Comparison of ENCODE assay signal across 20 mouse cellular contexts in genomic region chr2:124171718-124172117, GRCm38 (mm10).
A peak's percentile ranks its signal among the peaks of the same experiment; 100 is the strongest.
DNase-seq lines count a peak whose midpoint lies in the region; ATAC-seq and TF ChIP-seq lines count a peak whose summit lies in the region.
"Had no signal": no experiment of that assay in that cellular context is flagged by ENCODE, and none has a peak within 500 bp of the region (broad histone marks: within the 10 kb centered on the region; RNA-seq: fewer than 3 reads in every experiment).

No protein-coding gene starts in this region.

- H3K36me3 ChIP-seq in hindbrain, postnatal 0 days (ENCODE audit: insufficient read depth, low read length) = no peaks in the 10 kb centered on the region
- no peaks in the 10 kb centered on the region for H3K36me3 ChIP-seq in hindbrain, embryonic 14.5 days (replicated peaks; ENCODE audit: control insufficient read depth, insufficient read depth)
- H3K36me3 ChIP-seq in midbrain, embryonic 11.5 days (ENCODE audit: control insufficient read depth, insufficient read depth, low read length) = no peaks in the 10 kb centered on the region
- H3K36me3 ChIP-seq in neural tube, embryonic 15.5 days = no peaks in the 10 kb centered on the region
- H3K36me3 ChIP-seq: embryonic facial prominence, embryonic 12.5 days; intestine, embryonic 15.5 days; limb, embryonic 13.5 days; liver, embryonic 13.5 days had no signal

- no peak overlapping the region for H3K4me3 ChIP-seq in hindbrain, postnatal 0 days (ENCODE audit: low read length)
- no peak overlapping the region for H3K4me3 ChIP-seq in hindbrain, embryonic 14.5 days (replicated peaks; ENCODE audit: low read length)
- no peak overlapping the region for H3K4me3 ChIP-seq in midbrain, embryonic 11.5 days (ENCODE audit: low read depth, low read length)
- H3K4me3 ChIP-seq in neural tube, embryonic 15.5 days (replicated peaks) = no peak overlapping the region
- H3K4me3 ChIP-seq: embryonic facial prominence, embryonic 12.5 days; intestine, embryonic 15.5 days; limb, embryonic 13.5 days; liver, embryonic 13.5 days had no signal

- ATAC-seq in hindbrain, postnatal 0 days = 0 out of 2 replicates have a peak, but pooled peaks have one; percentile 29
- no peak for ATAC-seq in hindbrain, embryonic 14.5 days (ENCODE audit: low FRiP score)
- ATAC-seq in midbrain, embryonic 11.5 days (ENCODE audit: low FRiP score) = peak; percentile 62
- ATAC-seq in neural tube, embryonic 15.5 days (ENCODE audit: low FRiP score) = no peak
- ATAC-seq: activated CD4-positive, CD25-positive, alpha-beta regulatory T cell, adult 4 months; intestine, embryonic 15.5 days had no signal

- H3K9me3 ChIP-seq in hindbrain, postnatal 0 days (ENCODE audit: low read length) = no peaks in the 10 kb centered on the region
- no peaks in the 10 kb centered on the region for H3K9me3 ChIP-seq in hindbrain, embryonic 14.5 days (ENCODE audit: control insufficient read depth, low read length)
- no peaks in the 10 kb centered on the region for H3K9me3 ChIP-seq in midbrain, embryonic 11.5 days (ENCODE audit: control insufficient read depth, low read length)
- no peaks in the 10 kb centered on the region for H3K9me3 ChIP-seq in neural tube, embryonic 15.5 days (replicated peaks)
- H3K9me3 ChIP-seq: embryonic facial prominence, embryonic 12.5 days; intestine, embryonic 15.5 days; limb, embryonic 13.5 days; liver, embryonic 13.5 days had no signal

- DNase-seq in embryo, embryonic 11 days = peak; percentile 5
- DNase-seq in embryo, embryonic 10.5 days (ENCODE audit: low spot score) = no peak
- peak; percentile 27 for DNase-seq in hindbrain, postnatal 0 days (ENCODE audit: low spot score)
- DNase-seq in hindbrain, embryonic 14.5 days (ENCODE audit: low spot score) = no peak
- DNase-seq in midbrain, embryonic 11.5 days (ENCODE audit: low spot score, missing footprints) = no peak
- no peak for DNase-seq in cerebellum, adult 11-12 months
- DNase-seq in ovary, postnatal 10 days (ENCODE audit: low spot score) = no peak
- DNase-seq: adrenal gland, postnatal 14 days; cerebellum, adult 2 months; cerebellum, postnatal 36 days; gastrocnemius, postnatal 25 days; kidney, postnatal 36 days; liver, embryonic 13.5 days; lung, embryonic 14.5 days; lung, postnatal 36 days had no signal

- WGBS in hindbrain, postnatal 0 days = 48% methylated on average over 3 of the region's 3 CpGs
- WGBS in hindbrain, embryonic 14.5 days = 57% methylated on average over 3 of the region's 3 CpGs
- whole genome bisulfite sequencing in midbrain, embryonic 11.5 days = 18% methylated on average over 3 of the region's 3 CpGs
- 72% methylated on average over 3 of the region's 3 CpGs for WGBS in neural tube, embryonic 15.5 days

- no peaks in the 10 kb centered on the region for H3K27me3 ChIP-seq in hindbrain, postnatal 0 days (ENCODE audit: insufficient read depth, low read length)
- H3K27me3 ChIP-seq in hindbrain, embryonic 14.5 days (ENCODE audit: control insufficient read depth, insufficient read depth, low read length) = no peaks in the 10 kb centered on the region
- no peaks in the 10 kb centered on the region for H3K27me3 ChIP-seq in midbrain, embryonic 11.5 days (ENCODE audit: control insufficient read depth, insufficient read depth, low read length)
- H3K27me3 ChIP-seq in neural tube, embryonic 15.5 days (replicated peaks) = no peaks in the 10 kb centered on the region
- H3K27me3 ChIP-seq: embryonic facial prominence, embryonic 12.5 days; intestine, embryonic 15.5 days; limb, embryonic 13.5 days; liver, embryonic 13.5 days had no signal

- H3K4me2 ChIP-seq in hindbrain, postnatal 0 days (ENCODE audit: low read depth, low read length) = no peak overlapping the region
- no peak overlapping the region for H3K4me2 ChIP-seq in hindbrain, embryonic 14.5 days (replicated peaks)
- no peak overlapping the region for H3K4me2 ChIP-seq in midbrain, embryonic 11.5 days
- no peak overlapping the region for H3K4me2 ChIP-seq in neural tube, embryonic 15.5 days
- H3K4me2 ChIP-seq: embryonic facial prominence, embryonic 12.5 days; intestine, embryonic 15.5 days; limb, embryonic 13.5 days; liver, embryonic 13.5 days; lung, embryonic 14.5 days had no signal

- H3K4me1 ChIP-seq in hindbrain, postnatal 0 days (ENCODE audit: insufficient read depth, low read length) = peaks cover 20% of the 10 kb centered on the region
- no peaks in the 10 kb centered on the region; the same call in 1 of the 2 replicates for H3K4me1 ChIP-seq in hindbrain, embryonic 14.5 days (replicated peaks; ENCODE audit: control insufficient read depth, insufficient read depth, low read length)
- peaks cover 4% of the 10 kb centered on the region for H3K4me1 ChIP-seq in midbrain, embryonic 11.5 days (ENCODE audit: control insufficient read depth, insufficient read depth, low read length)
- H3K4me1 ChIP-seq in neural tube, embryonic 15.5 days = peaks cover 13% of the 10 kb centered on the region
- H3K4me1 ChIP-seq: embryonic facial prominence, embryonic 12.5 days; intestine, embryonic 15.5 days; liver, embryonic 13.5 days had no signal

- no peak overlapping the region for H3K27ac ChIP-seq in hindbrain, postnatal 0 days
- no peak overlapping the region for H3K27ac ChIP-seq in hindbrain, embryonic 14.5 days
- no peak overlapping the region for H3K27ac ChIP-seq in midbrain, embryonic 11.5 days (ENCODE audit: low read depth, low read length)
- H3K27ac ChIP-seq in neural tube, embryonic 15.5 days (replicated peaks) = peak overlapping the region; percentile 46; the same call in 1 of the 2 replicates
- H3K27ac ChIP-seq: embryonic facial prominence, embryonic 12.5 days; intestine, embryonic 15.5 days; limb, embryonic 13.5 days; liver, embryonic 13.5 days had no signal

- TF ChIP-seq CTCF in hindbrain, postnatal 0 days (IDR thresholded peaks at IDR 0.05; ENCODE audit: low read depth) = no peak

- no peak overlapping the region for H3K9ac ChIP-seq in hindbrain, postnatal 0 days (replicated peaks; ENCODE audit: low read length)
- H3K9ac ChIP-seq in hindbrain, embryonic 14.5 days = no peak overlapping the region
- H3K9ac ChIP-seq in midbrain, embryonic 11.5 days (ENCODE audit: low read length) = no peak overlapping the region
- no peak overlapping the region for H3K9ac ChIP-seq in neural tube, embryonic 15.5 days (replicated peaks)
- H3K9ac ChIP-seq: embryonic facial prominence, embryonic 12.5 days; intestine, embryonic 15.5 days; limb, embryonic 13.5 days; liver, embryonic 13.5 days; lung, embryonic 14.5 days had no signal

Comparison
In these comparisons a context has a peak if more than half of its experiments do, and no peak if none do; other contexts are left out.
1. DNase-seq: peak in embryo, embryonic 11 days (single experiment) and hindbrain, postnatal 0 days (single experiment); none in embryo, embryonic 10.5 days (single experiment), hindbrain, embryonic 14.5 days (single experiment), midbrain, embryonic 11.5 days (single experiment), cerebellum, adult 11-12 months (single experiment) and ovary, postnatal 10 days (single experiment).
2. ATAC-seq: peak in hindbrain, postnatal 0 days (single experiment) and midbrain, embryonic 11.5 days (single experiment); none in hindbrain, embryonic 14.5 days (single experiment) and neural tube, embryonic 15.5 days (single experiment).